Mouse (Mus musculus) heart, embryonic 12.5 days (tissue): Measurements from ENCODE around the gene Nbeal2. TPM values are rescaled to one million over a fixed set of nuclear protein-coding genes. Genes with fewer than 3 reads are reported as not detected.

Experiments
- ATAC-seq: fragments of 200-750 bp; cut with Nextera tagmentation; 2 replicates; pipeline ENCODE4 v1.8.0; 2017; ENCODE audit warnings: moderate TSS enrichment, moderate library complexity; ENCODE audit not compliant: insufficient number of reproducible peaks, low FRiP score
- H3K27ac ChIP-seq: fragments of 300-500 bp; sonication (generic); 2 replicates; pipeline ENCODE4 v1.5.1; 2016; ENCODE audit warnings: mild to moderate bottlenecking, moderate library complexity; ENCODE audit not compliant: poor library complexity, severe bottlenecking
- H3K27me3 ChIP-seq: fragments of 300-500 bp; sonication (generic); replicated peaks from 2 replicates; pipeline ENCODE4 v1.6.1; 2016; ENCODE audit warnings: mild to moderate bottlenecking, moderate library complexity
- H3K36me3 ChIP-seq: fragments of 300-500 bp; sonication (generic); 2 replicates; pipeline ENCODE4 v1.6.1; 2016; ENCODE audit warnings: mild to moderate bottlenecking, moderate library complexity
- H3K4me1 ChIP-seq: fragments of 300-500 bp; sonication (generic); replicated peaks from 2 replicates; pipeline ENCODE4 v1.6.1; 2016; ENCODE audit warnings: mild to moderate bottlenecking
- H3K4me2 ChIP-seq: fragments of 300-500 bp; sonication (generic); 2 replicates; pipeline ENCODE4 v1.6.1; 2016; ENCODE audit warnings: mild to moderate bottlenecking, moderate library complexity
- H3K4me3 ChIP-seq: fragments of 300-500 bp; sonication (generic); 2 replicates; pipeline ENCODE4 v1.5.1; 2016; ENCODE audit warnings: mild to moderate bottlenecking
- H3K9ac ChIP-seq: fragments of 300-500 bp; sonication (generic); 2 replicates; pipeline ENCODE4 v1.6.1; 2016; ENCODE audit warnings: mild to moderate bottlenecking, moderate library complexity
- H3K9me3 ChIP-seq: fragments of 300-500 bp; sonication (generic); replicated peaks from 2 replicates; pipeline ENCODE4 v1.6.1; 2016; ENCODE audit warnings: mild to moderate bottlenecking, moderate library complexity
- WGBS: fragments of 180-500 bp; shearing (Covaris S2); methylation state at CpG from one replicate; pipeline ENCODE4 v1.1.7; 2016; 5-methylcytosine and 5-hydroxymethylcytosine counted together
- polyA plus RNA-seq: library from polyadenylated mRNA; unstranded; fragments of >200 nt; fragmentation: Nextera tagmentation; extraction: Ambion mirVana; gene quantifications from 2 replicates; pipeline ENCODE4 v1.2.1, GENCODE M21; 2016

Gene Nbeal2
- polyA plus RNA-seq, 1 experiment from 2014 or later: 1.9 TPM

DNA sequence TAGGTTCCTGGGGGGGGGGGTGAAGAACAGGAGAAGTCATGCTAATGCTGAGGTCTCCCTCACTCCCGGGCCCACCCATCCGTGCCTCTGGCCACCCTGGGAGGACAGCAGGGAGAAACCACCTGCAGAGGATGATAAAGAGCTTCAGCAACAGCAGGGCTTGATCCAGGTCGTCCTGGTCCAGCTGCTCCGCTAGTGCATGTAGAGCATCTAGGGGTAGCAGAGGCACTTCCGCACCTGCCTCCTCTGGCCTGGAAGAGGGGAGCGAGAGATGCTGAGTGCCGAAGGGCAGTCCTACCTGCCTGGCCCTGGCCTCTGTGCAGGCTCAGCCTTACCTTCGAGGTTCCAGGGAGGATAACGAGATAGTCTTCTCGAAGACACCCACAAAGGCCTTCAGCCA lies 9.7 kb downstream of the Nbeal2 start:
- Histone ChIP-seq H3K9ac (no peak overlapping the region; the same call in 1 of the 2 replicates), H3K27me3 (no peaks in the 10 kb centered on the region), H3K9me3 (no peaks in the 10 kb centered on the region), H3K4me3 (no peak overlapping the region), H3K4me1 (peaks cover 21% of the 10 kb centered on the region), H3K4me2 (no peak overlapping the region), H3K27ac (no peak overlapping the region), H3K36me3 (0 out of 2 replicates have a peak, but pooled peaks cover 2% of the 10 kb centered on the region)
- 86% methylated on average over 10 of the region's 10 CpGs for WGBS
- no peak for ATAC-seq

DNA sequence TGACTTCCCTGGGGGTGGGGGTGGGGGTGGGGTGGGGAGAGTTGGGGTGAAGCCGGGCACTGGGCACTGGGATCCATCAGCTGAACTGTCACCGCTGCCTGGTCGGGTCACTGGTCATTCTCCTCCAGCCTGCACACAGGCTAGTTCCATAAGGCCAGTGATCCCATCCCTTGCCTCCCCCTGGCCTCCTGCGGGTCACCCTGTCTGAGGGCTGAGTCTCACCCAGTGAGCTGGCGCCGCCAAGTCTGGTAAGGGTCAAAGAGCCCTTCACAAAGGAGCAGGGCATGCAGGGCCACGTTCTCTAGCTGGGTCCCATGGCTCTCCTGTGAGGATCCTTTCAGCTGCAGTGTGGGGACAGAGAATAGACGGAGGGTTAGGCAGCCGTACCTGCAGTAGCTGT lies 10.2 kb downstream of the Nbeal2 start:
- no peaks in the 10 kb centered on the region for H3K9me3 ChIP-seq
- no peak overlapping the region; the same call in 1 of the 2 replicates for H3K9ac ChIP-seq
- no peak overlapping the region for H3K27ac ChIP-seq
- 53% methylated on average over 9 of the region's 9 CpGs for WGBS
- peaks cover 21% of the 10 kb centered on the region for H3K4me1 ChIP-seq
- no peaks in the 10 kb centered on the region for H3K27me3 ChIP-seq
- H3K4me2 ChIP-seq: no peak overlapping the region
- no peak for ATAC-seq
- H3K36me3 ChIP-seq: 0 out of 2 replicates have a peak, but pooled peaks cover 4% of the 10 kb centered on the region
- H3K4me3 ChIP-seq: no peak overlapping the region

DNA sequence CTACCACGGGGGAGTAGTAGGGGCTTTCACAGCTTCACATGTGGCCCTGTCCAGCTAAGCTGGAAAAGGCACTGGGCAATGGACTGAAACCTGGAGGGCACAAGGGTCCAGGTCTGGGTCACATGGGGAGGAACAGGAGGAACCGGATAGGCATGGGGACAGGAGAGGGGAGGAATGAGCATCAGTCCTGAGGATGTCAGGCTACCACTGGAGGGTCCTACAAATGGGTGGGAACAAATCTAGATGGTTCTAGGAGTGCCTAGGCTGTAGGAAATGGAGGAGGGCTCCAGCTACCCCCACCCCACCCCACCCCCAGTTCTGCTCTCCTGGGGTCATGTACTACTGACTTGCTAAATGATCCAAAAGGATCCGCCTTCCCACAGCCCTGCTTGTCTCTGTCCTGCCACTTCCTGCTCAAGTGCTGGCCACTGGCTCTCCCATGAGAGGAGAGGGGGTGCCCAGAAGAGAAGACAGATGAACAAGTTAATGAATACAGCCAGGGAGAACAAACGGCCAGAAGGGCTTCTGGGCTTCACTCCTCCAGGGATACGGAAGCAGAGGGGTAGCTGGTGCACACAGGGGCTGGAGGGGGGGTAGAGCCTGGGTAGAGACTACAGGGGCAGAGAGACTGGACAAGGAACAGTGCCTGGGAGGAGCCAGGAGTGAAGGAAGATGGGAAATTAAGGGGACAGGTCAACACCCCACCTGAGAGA lies 11.0 kb downstream of the Nbeal2 start:
- Histone ChIP-seq H3K4me3 (no peak overlapping the region), H3K36me3 (peaks cover 12% of the 10 kb centered on the region; the same call in 1 of the 2 replicates), H3K9me3 (no peaks in the 10 kb centered on the region), H3K4me1 (peaks cover 22% of the 10 kb centered on the region), H3K4me2 (no peak overlapping the region), H3K27ac (no peak overlapping the region), H3K9ac (no peak overlapping the region), H3K27me3 (no peaks in the 10 kb centered on the region)
- WGBS: 51% methylated on average over 5 of the region's 5 CpGs
- no peak for ATAC-seq

DNA sequence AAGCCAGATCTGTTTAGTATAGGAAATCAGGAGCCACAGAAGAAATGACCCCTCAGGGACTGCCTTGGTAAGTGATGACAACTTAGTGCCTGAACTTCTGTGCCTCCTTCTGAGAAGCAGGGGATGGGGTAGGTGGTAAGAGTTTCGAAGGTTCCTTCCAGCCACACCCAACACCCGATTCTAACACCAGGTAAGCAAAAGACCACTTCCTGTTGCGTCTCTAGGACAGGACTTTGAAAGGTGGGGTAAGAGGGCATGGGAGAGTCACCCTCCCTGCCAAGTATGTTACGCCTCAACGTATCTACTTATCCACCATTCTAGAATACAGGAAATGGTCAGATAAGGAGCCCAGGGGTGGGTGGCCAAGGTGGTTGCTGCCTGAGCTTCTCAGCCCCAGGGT lies 13.0 kb downstream of the Nbeal2 start:
- no peak for ATAC-seq
- no peak overlapping the region for H3K27ac ChIP-seq
- H3K4me3 ChIP-seq: no peak overlapping the region
- no peaks in the 10 kb centered on the region for H3K9me3 ChIP-seq
- no peak overlapping the region for H3K9ac ChIP-seq
- WGBS: 75% methylated on average over 5 of the region's 5 CpGs
- peaks cover 7% of the 10 kb centered on the region for H3K27me3 ChIP-seq
- peaks cover 22% of the 10 kb centered on the region for H3K4me1 ChIP-seq
- H3K36me3 ChIP-seq: peaks cover 17% of the 10 kb centered on the region
- H3K4me2 ChIP-seq: no peak overlapping the region

DNA sequence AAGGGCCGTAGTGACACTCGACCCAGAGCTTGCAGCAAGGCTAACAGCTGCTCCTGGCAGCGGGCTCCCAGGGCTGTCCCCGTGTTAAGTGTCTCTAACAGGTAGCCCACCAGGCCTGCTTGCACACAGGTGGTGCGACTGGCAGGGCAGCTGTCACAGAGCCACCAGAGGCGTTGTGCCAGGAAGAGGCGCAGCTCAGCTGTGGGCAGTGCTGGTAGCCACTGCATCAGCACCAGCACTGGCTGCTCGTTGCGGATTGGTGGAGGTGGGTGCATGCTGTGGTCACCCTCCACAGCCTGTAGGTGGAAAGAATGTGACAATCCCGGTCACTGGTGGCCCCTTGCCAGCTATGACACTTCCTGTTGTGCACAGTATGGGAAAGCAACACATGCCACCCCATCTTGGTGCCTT lies 15.3 kb downstream of the Nbeal2 start:
- Histone ChIP-seq H3K9ac (no peak overlapping the region), H3K4me1 (peaks cover 10% of the 10 kb centered on the region), H3K4me3 (no peak overlapping the region), H3K4me2 (no peak overlapping the region), H3K9me3 (no peaks in the 10 kb centered on the region), H3K36me3 (peaks cover 17% of the 10 kb centered on the region), H3K27me3 (peaks cover 29% of the 10 kb centered on the region), H3K27ac (no peak overlapping the region)
- WGBS: 78% methylated on average over 10 of the region's 10 CpGs
- no peak for ATAC-seq

DNA sequence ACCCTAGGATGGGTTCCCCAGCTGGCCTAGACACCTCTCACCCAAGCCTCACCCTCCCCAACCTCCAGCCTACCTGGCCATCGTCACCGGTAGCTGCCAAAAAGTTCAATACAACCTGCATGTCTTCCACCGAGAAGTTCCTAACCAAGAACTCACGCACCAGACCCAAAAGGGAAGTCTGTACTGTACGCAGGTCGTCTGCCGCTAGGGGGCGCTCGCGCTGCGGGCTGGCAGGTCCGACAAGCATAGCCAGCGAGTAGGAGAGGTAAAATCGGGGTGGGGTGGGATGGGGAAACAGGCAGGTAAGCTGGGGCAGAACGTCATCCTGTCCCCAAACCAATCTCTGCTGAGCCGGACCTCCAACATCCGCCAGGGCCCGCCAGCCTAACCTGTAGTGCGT lies 18.7 kb downstream of the Nbeal2 start:
- WGBS: 7% methylated on average over 19 of the region's 19 CpGs
- Histone ChIP-seq H3K4me2 (no peak overlapping the region), H3K4me1 (peaks cover 15% of the 10 kb centered on the region), H3K9me3 (no peaks in the 10 kb centered on the region), H3K27me3 (peaks cover 57% of the 10 kb centered on the region), H3K36me3 (peaks cover 17% of the 10 kb centered on the region), H3K4me3 (no peak overlapping the region), H3K9ac (no peak overlapping the region), H3K27ac (no peak overlapping the region)
- ATAC-seq: no peak

DNA sequence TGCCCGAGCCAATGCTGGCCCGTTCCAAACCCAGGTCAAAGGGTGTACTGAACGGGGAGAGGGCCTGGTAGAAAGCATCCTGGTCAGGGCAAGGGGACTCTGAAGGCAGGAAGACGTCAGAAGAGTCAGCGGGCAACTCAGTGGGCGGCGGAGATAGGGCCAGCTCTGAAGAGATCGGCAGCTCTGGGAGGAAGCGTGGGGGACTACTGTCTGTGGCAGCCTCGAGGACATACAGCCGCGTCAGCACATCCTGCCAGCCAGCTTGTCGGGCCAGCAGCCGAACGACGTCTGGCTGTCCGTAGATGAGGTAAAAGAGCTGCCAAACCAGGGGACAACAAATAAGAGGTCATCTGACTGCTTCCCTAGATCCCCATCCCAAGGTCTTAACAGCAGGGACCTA lies 20.1 kb downstream of the Nbeal2 start:
- Histone ChIP-seq H3K9ac (no peak overlapping the region), H3K9me3 (no peaks in the 10 kb centered on the region), H3K4me3 (no peak overlapping the region), H3K36me3 (peaks cover 13% of the 10 kb centered on the region), H3K27me3 (peaks cover 61% of the 10 kb centered on the region), H3K4me1 (peaks cover 15% of the 10 kb centered on the region), H3K4me2 (no peak overlapping the region), H3K27ac (no peak overlapping the region)
- no peak for ATAC-seq
- 60% methylated on average over 17 of the region's 17 CpGs for WGBS

DNA sequence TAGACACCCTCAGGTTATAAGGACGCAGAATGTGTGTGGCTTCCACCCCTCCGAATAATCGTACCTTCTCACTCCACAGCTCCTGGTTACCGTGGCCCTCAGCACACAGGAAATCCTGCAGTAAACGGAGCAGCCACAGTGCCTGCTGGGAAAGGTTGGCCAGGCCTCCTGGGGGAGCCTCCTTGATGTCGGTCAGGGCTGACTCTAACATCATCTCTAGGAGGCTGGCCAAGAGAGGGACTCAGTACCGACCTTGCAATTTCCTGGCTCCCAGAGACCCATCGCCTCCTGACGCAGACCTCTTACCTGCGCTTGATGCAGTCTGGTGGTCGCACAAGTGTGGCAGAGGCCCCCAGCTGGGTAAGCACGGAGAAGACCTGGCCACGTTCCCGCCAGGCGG lies 21.3 kb downstream of the Nbeal2 start:
- Histone ChIP-seq H3K4me3 (no peak overlapping the region), H3K9ac (no peak overlapping the region), H3K27ac (no peak overlapping the region), H3K9me3 (no peaks in the 10 kb centered on the region), H3K27me3 (peaks cover 62% of the 10 kb centered on the region), H3K36me3 (peaks cover 3% of the 10 kb centered on the region), H3K4me1 (peaks cover 10% of the 10 kb centered on the region), H3K4me2 (no peak overlapping the region)
- ATAC-seq: no peak
- WGBS: 77% methylated on average over 15 of the region's 15 CpGs

DNA sequence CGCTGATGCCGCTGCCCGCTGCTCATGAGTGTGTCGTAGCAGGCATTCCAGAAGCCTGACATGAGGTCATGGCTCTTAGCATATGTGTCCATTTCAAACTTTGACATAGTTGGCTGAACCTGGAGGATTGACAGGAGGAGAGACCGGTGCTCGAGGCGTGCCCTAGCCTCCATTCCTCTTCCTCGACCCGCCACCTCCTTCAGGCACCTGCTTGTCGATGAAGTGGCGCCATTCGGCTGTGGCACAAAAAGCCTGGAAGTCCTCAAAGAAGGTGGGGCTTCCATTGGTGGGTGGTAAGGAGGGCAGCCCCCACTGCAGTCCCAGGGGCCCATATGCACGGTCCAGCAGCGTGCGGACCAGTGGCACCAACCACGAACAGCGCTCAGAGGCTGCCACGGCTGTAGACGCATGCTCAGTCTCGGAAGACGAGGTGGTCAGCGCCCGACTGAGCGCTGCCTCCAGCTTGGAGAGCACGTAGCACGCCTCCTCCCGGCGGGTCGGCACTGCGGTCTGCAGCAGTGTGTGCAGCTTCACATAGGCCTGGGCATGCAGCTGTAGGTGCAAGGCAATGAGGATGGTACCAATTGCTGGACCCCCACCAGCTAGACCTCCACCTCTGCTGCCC lies 22.2 kb downstream of the Nbeal2 start:
- Histone ChIP-seq H3K9me3 (no peaks in the 10 kb centered on the region), H3K36me3 (peaks cover 3% of the 10 kb centered on the region), H3K27ac (no peak overlapping the region), H3K4me3 (peak overlapping the region; percentile 33), H3K27me3 (peaks cover 62% of the 10 kb centered on the region), H3K9ac (peak overlapping the region; percentile 33; the same call in 1 of the 2 replicates), H3K4me1 (peaks cover 10% of the 10 kb centered on the region), H3K4me2 (peak overlapping the region; percentile 65)
- 20% methylated on average over 30 of the region's 30 CpGs for WGBS
- ATAC-seq: no peak

DNA sequence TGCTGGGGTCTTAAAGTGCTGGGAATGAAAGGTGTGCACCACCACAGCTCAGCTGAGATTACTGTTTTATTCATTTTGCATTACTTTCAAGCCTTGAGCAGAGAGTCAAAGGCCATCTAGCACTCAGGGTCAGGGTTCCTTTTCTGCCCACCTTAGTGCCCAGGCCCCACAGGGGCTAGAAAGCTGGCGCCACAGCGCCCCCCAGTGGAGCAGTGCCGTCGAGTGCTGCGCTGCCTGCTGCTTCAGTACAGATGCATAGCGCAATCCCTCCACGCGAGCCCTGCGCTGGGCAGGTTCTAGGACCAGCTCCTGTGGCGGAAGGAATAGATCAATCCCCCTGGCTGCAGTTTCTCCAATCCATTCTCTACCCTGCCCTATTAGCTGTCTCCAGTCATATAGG lies 22.8 kb downstream of the Nbeal2 start:
- peak overlapping the region; percentile 33 for H3K4me3 ChIP-seq
- H3K9ac ChIP-seq: peak overlapping the region; percentile 33; the same call in 1 of the 2 replicates
- WGBS: 22% methylated on average over 10 of the region's 10 CpGs
- no peak overlapping the region for H3K27ac ChIP-seq
- no peaks in the 10 kb centered on the region for H3K9me3 ChIP-seq
- peaks cover 60% of the 10 kb centered on the region for H3K27me3 ChIP-seq
- peak overlapping the region; percentile 65 for H3K4me2 ChIP-seq
- peaks cover 10% of the 10 kb centered on the region for H3K4me1 ChIP-seq
- H3K36me3 ChIP-seq: peaks cover 2% of the 10 kb centered on the region
- ATAC-seq: no peak

DNA sequence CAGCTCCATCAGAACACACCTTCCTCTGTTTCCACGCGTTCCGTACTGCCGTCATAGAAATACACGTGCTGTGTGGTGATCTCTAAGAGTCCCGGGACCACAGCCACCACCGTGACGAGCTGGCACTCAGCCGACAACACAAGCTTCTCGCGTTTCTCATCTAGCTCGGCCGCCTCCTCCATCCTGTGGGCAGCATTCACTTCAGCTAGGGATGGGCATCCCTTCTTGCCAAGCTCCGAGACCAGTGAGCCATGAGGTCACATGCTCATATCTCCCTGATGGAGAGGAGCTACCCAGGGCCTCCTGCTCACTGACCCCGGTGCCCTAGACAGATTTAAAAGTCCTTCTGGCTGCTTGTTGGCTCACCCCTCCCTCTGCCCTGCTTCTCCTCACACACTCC lies 23.8 kb downstream of the Nbeal2 start:
- no peak overlapping the region for H3K27ac ChIP-seq
- no peak for ATAC-seq
- no peak overlapping the region for H3K9ac ChIP-seq
- WGBS: 92% methylated on average over 15 of the region's 15 CpGs
- H3K4me3 ChIP-seq: no peak overlapping the region
- H3K9me3 ChIP-seq: no peaks in the 10 kb centered on the region
- H3K4me1 ChIP-seq: peaks cover 14% of the 10 kb centered on the region
- peaks cover 56% of the 10 kb centered on the region for H3K27me3 ChIP-seq
- H3K4me2 ChIP-seq: no peak overlapping the region
- no peaks in the 10 kb centered on the region; the same call in 1 of the 2 replicates for H3K36me3 ChIP-seq
